In genomic region chr9:32344051-32344450, GRCm38 (mm10) we compare ENCODE assay signal across 8 mouse cellular contexts. TPM values are rescaled to one million over a fixed set of nuclear protein-coding genes. Genes with fewer than 3 reads are reported as not detected.
DNase-seq lines count a peak whose midpoint lies in the region; ATAC-seq and TF ChIP-seq lines count a peak whose summit lies in the region.

TSS of gene Kcnj5 (minus strand) at chr9:32344350.

- peak within 1 kb of the TSS; percentile 25 for H3K4me3 ChIP-seq in lung, embryonic 14.5 days (ENCODE audit: low read depth, low read length)
- H3K4me3 ChIP-seq in heart, adult 2 months: peak within 1 kb of the TSS; percentile 47
- peak within 1 kb of the TSS; percentile 44 for H3K4me3 ChIP-seq in limb, embryonic 10.5 days
- peak within 1 kb of the TSS; percentile 38 for H3K4me3 ChIP-seq in neural tube, embryonic 13.5 days

- intact Hi-C loops in heart, adult 2 months (cut with DNase I): loop anchor here (10.0 kb wide), 1 partner anchor 399 kb away; no protein-coding TSS in a partner anchor
- intact Hi-C loops in left cerebral cortex, postnatal 14 days (cut with DNase I): loop anchor here (10.0 kb wide), 1 partner anchor 399 kb away; no protein-coding TSS in a partner anchor

- H3K27ac ChIP-seq in lung, embryonic 14.5 days (ENCODE audit: low read depth): no peak within 1 kb of the TSS
- peak within 1 kb of the TSS; percentile 75 for H3K27ac ChIP-seq in heart, adult 2 months
- no peak within 1 kb of the TSS for H3K27ac ChIP-seq in limb, embryonic 10.5 days
- no peak within 1 kb of the TSS for H3K27ac ChIP-seq in neural tube, embryonic 13.5 days (replicated peaks)

- TF ChIP-seq POLR2A in heart, adult 2 months (IDR thresholded peaks at IDR 0.05; ENCODE audit: insufficient read depth, low read depth, low read length): peak; percentile 44; the same call in 1 of the 2 replicates

- peaks cover 43% of the 10 kb centered on the region for H3K27me3 ChIP-seq in lung, embryonic 14.5 days (ENCODE audit: insufficient read depth, low read length)
- H3K27me3 ChIP-seq in heart, adult 2 months (ENCODE audit: control insufficient read depth, insufficient read depth, low read length): peaks cover 2% of the 10 kb centered on the region
- H3K27me3 ChIP-seq in limb, embryonic 10.5 days (ENCODE audit: low read depth, poor library complexity, severe bottlenecking): peaks cover 65% of the 10 kb centered on the region
- H3K27me3 ChIP-seq in neural tube, embryonic 13.5 days: peaks cover 60% of the 10 kb centered on the region

- H3K4me2 ChIP-seq in lung, embryonic 14.5 days: peak within 1 kb of the TSS; percentile 57
- peak within 1 kb of the TSS; percentile 65 for H3K4me2 ChIP-seq in neural tube, embryonic 13.5 days

- H3K79me2 ChIP-seq in heart, adult 2 months (replicated peaks; ENCODE audit: control insufficient read depth, insufficient read depth, low read length): no peaks in the 10 kb centered on the region

- H3K4me1 ChIP-seq in lung, embryonic 14.5 days (ENCODE audit: insufficient read depth): 0 out of 2 replicates have a peak, but pooled peaks cover 5% of the 10 kb centered on the region
- H3K4me1 ChIP-seq in heart, adult 2 months (ENCODE audit: control insufficient read depth, insufficient read depth, low read length): no peaks in the 10 kb centered on the region
- peaks cover 42% of the 10 kb centered on the region for H3K4me1 ChIP-seq in limb, embryonic 10.5 days
- peaks cover 17% of the 10 kb centered on the region for H3K4me1 ChIP-seq in neural tube, embryonic 13.5 days (replicated peaks)

- no peak for TF ChIP-seq CTCF in lung, embryonic 14.5 days (IDR thresholded peaks at IDR 0.05; ENCODE audit: low read depth)
- no peak for TF ChIP-seq CTCF in heart, adult 2 months (IDR thresholded peaks at IDR 0.05)

- no peak for DNase-seq in lung, embryonic 14.5 days
- no peak for DNase-seq in lung, postnatal 10 days
- DNase-seq in heart, adult 2 months: peak; percentile 20 to 43
- DNase-seq in limb, embryonic 10.5 days (ENCODE audit: low spot score): peak; percentile 49
- no peak for DNase-seq in left cerebral cortex, postnatal 14 days (ENCODE audit: low spot score in 2 of 2)
- DNase-seq in right cerebral cortex, postnatal 36 days (ENCODE audit: low spot score in 2 of 2): no peak

- no peak for TF ChIP-seq EP300 in heart, adult 2 months (IDR thresholded peaks at IDR 0.05; ENCODE audit: insufficient read depth, low read depth, low read length)

- no peak; the same call in 1 of the 2 replicates for ATAC-seq in lung, embryonic 14.5 days (ENCODE audit: insufficient read depth)
- peak; percentile 37; the same call in 1 of the 2 replicates for ATAC-seq in neural tube, embryonic 13.5 days (ENCODE audit: low read depth)
- ATAC-seq in erythroblast, adult 5-6 weeks (replicated peaks; ENCODE audit: low FRiP score, poor library complexity, severe bottlenecking): no peak

- 4% methylated on average over 19 of the region's 20 CpGs for WGBS in lung, embryonic 14.5 days
- WGBS in heart, adult 2 months: 3% methylated on average over 19 of the region's 20 CpGs
- WGBS in limb, embryonic 10.5 days: 2% methylated on average over 19 of the region's 20 CpGs
- WGBS in neural tube, embryonic 13.5 days: 1% methylated on average over 20 of the region's 20 CpGs

- H3K9ac ChIP-seq in lung, embryonic 14.5 days: peak within 1 kb of the TSS; percentile 20; the same call in 1 of the 2 replicates
- H3K9ac ChIP-seq in heart, adult 2 months (ENCODE audit: low read depth, low read length): peak within 1 kb of the TSS; percentile 60
- H3K9ac ChIP-seq in neural tube, embryonic 13.5 days: peak within 1 kb of the TSS; percentile 65

- no peaks in the 10 kb centered on the region for H3K36me3 ChIP-seq in lung, embryonic 14.5 days (ENCODE audit: insufficient read depth)
- H3K36me3 ChIP-seq in heart, adult 2 months (ENCODE audit: control insufficient read depth, insufficient read depth, low read length): no peaks in the 10 kb centered on the region
- H3K36me3 ChIP-seq in limb, embryonic 10.5 days: no peaks in the 10 kb centered on the region
- H3K36me3 ChIP-seq in neural tube, embryonic 13.5 days: no peaks in the 10 kb centered on the region

- H3K9me3 ChIP-seq in lung, embryonic 14.5 days (ENCODE audit: low read depth, low read length): no peaks in the 10 kb centered on the region
- no peaks in the 10 kb centered on the region for H3K9me3 ChIP-seq in limb, embryonic 10.5 days (replicated peaks)
- no peaks in the 10 kb centered on the region for H3K9me3 ChIP-seq in neural tube, embryonic 13.5 days

RNA-seq across cellular contexts. Expression of gene Kcnj5, which starts in this region (rescaled TPM):
- 0.32 and 0.99 TPM in 2 replicates for polyA plus RNA-seq in lung, embryonic 14.5 days (2014; fragmentation: Nextera tagmentation; extraction: Ambion mirVana)
- total RNA-seq in heart, adult 2 months (2021): 10 to 100 TPM; 47.2 to 52.4 TPM
- polyA plus RNA-seq in heart, adult 2 months (2012; rRNA removed): 32.3 and 65.7 TPM in 2 replicates
- polyA plus RNA-seq in limb, embryonic 10.5 days (2016; fragmentation: Nextera tagmentation; extraction: Ambion mirVana): 0.30 and 0.39 TPM in 2 replicates
- polyA plus RNA-seq in neural tube, embryonic 13.5 days (2015; fragmentation: Nextera tagmentation; extraction: Ambion mirVana): 0.13 and 0.28 TPM in 2 replicates
- 1 to 10 TPM in 1 of 2 experiments, under 1 TPM in 1; 0.99 to 1.1 TPM for total RNA-seq in left cerebral cortex, postnatal 14 days (2021)
- 0.19 TPM in 1 of 2 replicates, not detected in the other for total RNA-seq in erythroblast, adult 5-6 weeks (2015; ENCODE audit: low replicate concordance)
- total RNA-seq in erythroblast, adult 5-6 weeks (2017; ENCODE audit: low replicate concordance): 0.43 and 1.5 TPM in 2 replicates

Comparison
In these comparisons a context has a peak if more than half of its experiments do, and no peak if none do; other contexts are left out.
1. RNA of gene Kcnj5 (total RNA-seq): 47.2 to 52.4 TPM in heart, adult 2 months; 0.99 to 1.1 TPM in left cerebral cortex, postnatal 14 days and 0.19 to 1.5 TPM in erythroblast, adult 5-6 weeks; every median in the first group is over 10 times any median in the second.
2. RNA of gene Kcnj5 (polyA plus RNA-seq): 32.3 to 65.7 TPM in heart, adult 2 months; 0.32 to 0.99 TPM in lung, embryonic 14.5 days, 0.30 to 0.39 TPM in limb, embryonic 10.5 days and 0.13 to 0.28 TPM in neural tube, embryonic 13.5 days; every median in the first group is over 10 times any median in the second.
3. Peak in DNase-seq and H3K4me3 ChIP-seq in limb, embryonic 10.5 days; RNA of the gene not detected or under 1 TPM.
4. Peak in ATAC-seq, H3K4me3 ChIP-seq, H3K9ac ChIP-seq and H3K4me2 ChIP-seq in neural tube, embryonic 13.5 days; RNA of the gene not detected or under 1 TPM.
5. DNase-seq: peak in heart, adult 2 months (2 of 2); none in lung, embryonic 14.5 days (single experiment), lung, postnatal 10 days (single experiment), left cerebral cortex, postnatal 14 days (0 of 2) and right cerebral cortex, postnatal 36 days (0 of 2).
6. Peak in every context shown above with its lines, with median percentiles within 50 percentile points of each other: H3K4me3 ChIP-seq and H3K9ac ChIP-seq.